Mouse (Mus musculus) olfactory bulb, adult 2 months (tissue): Measurements from ENCODE around the gene Spag8.

Experiments
- CTCF ChIP-seq: fragments of 200-500 bp; IDR thresholded peaks from 2 replicates; pipeline ENCODE4 v1.5.1; 2012; ENCODE audit warnings: low read depth, mild to moderate bottlenecking, low read length, moderate library complexity; ENCODE audit not compliant: insufficient read depth
- POLR2A ChIP-seq: fragments of 200-500 bp; IDR thresholded peaks from 2 replicates; pipeline ENCODE4 v1.6.1; 2012; ENCODE audit warnings: mild to moderate bottlenecking, low read depth, low read length, moderate library complexity; ENCODE audit not compliant: insufficient read depth

- TF ChIP-seq CTCF = no peak
- no peak for TF ChIP-seq POLR2A
Observed at GRCm38 (mm10) chr4:43653161-43654015, at the start of gene Spag8.
